Mouse (Mus musculus): Measurements from ENCODE around the gene Zim1. TPM values are rescaled to one million over a fixed set of nuclear protein-coding genes. Genes with fewer than 3 reads are reported as not detected.

The Zim1 gene
- polyA plus RNA-seq, 1 experiment from 2014 or later, result 4.3 TPM

GRCm38 (mm10) chr7:6635831-6636230, 60.4 kb downstream of the Zim1 start:
- peaks cover 19% of the 10 kb centered on the region for H3K9me3 ChIP-seq (ENCODE audit: control insufficient read depth, low read length)
- DNase-seq, result no peak
- H3K4me3 ChIP-seq (replicated peaks; ENCODE audit: low read depth, low read length), result no peak overlapping the region
- 88% methylated on average over 3 of the region's 3 CpGs for WGBS
- no peaks in the 10 kb centered on the region for H3K27me3 ChIP-seq (ENCODE audit: control insufficient read depth, insufficient read depth, low read length)
- H3K9ac ChIP-seq (replicated peaks; ENCODE audit: low read length), result no peak overlapping the region
- no peaks in the 10 kb centered on the region for H3K36me3 ChIP-seq (ENCODE audit: control insufficient read depth, insufficient read depth, low read length)
- H3K4me2 ChIP-seq (ENCODE audit: low read length), result no peak overlapping the region
- H3K4me1 ChIP-seq (ENCODE audit: control insufficient read depth, insufficient read depth, low read length), result no peaks in the 10 kb centered on the region
- H3K27ac ChIP-seq (replicated peaks; ENCODE audit: low read depth, low read length), result no peak overlapping the region
- no peak for ATAC-seq (ENCODE audit: low FRiP score, low TSS enrichment)

Other genes with a start within 250 kb of the Zim1 start
- 0.04 TPM in 1 of 2 replicates, not detected in the other for gene Olfr1336, start 240.3 kb downstream of the Zim1 start, polyA plus RNA-seq (2014; fragmentation: Nextera tagmentation; extraction: Ambion mirVana)
- gene Olfr1346, start 229.3 kb downstream of the Zim1 start, polyA plus RNA-seq (2014; fragmentation: Nextera tagmentation; extraction: Ambion mirVana), result not detected in 2 replicates
- gene Olfr5, start 209.5 kb downstream of the Zim1 start, polyA plus RNA-seq (2014; fragmentation: Nextera tagmentation; extraction: Ambion mirVana), result not detected in 2 replicates
- not detected in 2 replicates for gene Olfr1347, start 196.7 kb downstream of the Zim1 start, polyA plus RNA-seq (2014; fragmentation: Nextera tagmentation; extraction: Ambion mirVana)
- not detected in 2 replicates for gene Olfr1348, start 187.7 kb downstream of the Zim1 start, polyA plus RNA-seq (2014; fragmentation: Nextera tagmentation; extraction: Ambion mirVana)
- gene Olfr1349, start 173.5 kb downstream of the Zim1 start, polyA plus RNA-seq (2014; fragmentation: Nextera tagmentation; extraction: Ambion mirVana), result not detected in 2 replicates
- not detected in 2 replicates for gene Olfr1350, start 131.6 kb downstream of the Zim1 start, polyA plus RNA-seq (2014; fragmentation: Nextera tagmentation; extraction: Ambion mirVana)
- 74.3 and 99.0 TPM in 2 replicates for gene Peg3, start 34.0 kb upstream of the Zim1 start, polyA plus RNA-seq (2014; fragmentation: Nextera tagmentation; extraction: Ambion mirVana)
- gene Usp29, start 34.1 kb upstream of the Zim1 start, polyA plus RNA-seq (2014; fragmentation: Nextera tagmentation; extraction: Ambion mirVana), result 31.6 and 35.0 TPM in 2 replicates